Mouse (Mus musculus): Measurements from ENCODE around the gene St3gal3. TPM values are rescaled to one million over a fixed set of nuclear protein-coding genes. Genes with fewer than 3 reads are reported as not detected.

St3gal3 gene
- polyA plus RNA-seq, 1 experiment, result 71.2 TPM

- 71% methylated on average over 6 of the region's 6 CpGs for WGBS
- Histone ChIP-seq H3K27ac (ENCODE audit: insufficient read depth, low read length) (no peak overlapping the region), H3K27me3 (ENCODE audit: control insufficient read depth, insufficient read depth, low read length) (no peaks in the 10 kb centered on the region), H3K4me3 (replicated peaks; ENCODE audit: insufficient read depth, low read depth, low read length) (no peak overlapping the region), H3K4me1 (ENCODE audit: control insufficient read depth, insufficient read depth, low read length) (no peaks in the 10 kb centered on the region)
- no peak for DNase-seq
- no peak for TF ChIP-seq POLR2A (IDR thresholded peaks at IDR 0.05; ENCODE audit: borderline replicate concordance, insufficient read depth, low read length)
- TF ChIP-seq CTCF (IDR thresholded peaks at IDR 0.05; ENCODE audit: borderline replicate concordance, insufficient read depth, low read depth, low read length), result no peak
Observed at GRCm38 (mm10) chr4:118008433-118009033, 126.2 kb downstream of the St3gal3 start.

- DNase-seq, result no peak
- H3K4me3 ChIP-seq (replicated peaks; ENCODE audit: insufficient read depth, low read depth, low read length), result no peak overlapping the region
- WGBS, result 76% methylated on average over 10 of the region's 10 CpGs
- peaks cover 12% of the 10 kb centered on the region for H3K4me1 ChIP-seq (ENCODE audit: control insufficient read depth, insufficient read depth, low read length)
- TF ChIP-seq POLR2A (IDR thresholded peaks at IDR 0.05; ENCODE audit: borderline replicate concordance, insufficient read depth, low read length), result no peak
- TF ChIP-seq CTCF (IDR thresholded peaks at IDR 0.05; ENCODE audit: borderline replicate concordance, insufficient read depth, low read depth, low read length), result no peak
- H3K27me3 ChIP-seq (ENCODE audit: control insufficient read depth, insufficient read depth, low read length), result no peaks in the 10 kb centered on the region
- no peak overlapping the region for H3K27ac ChIP-seq (ENCODE audit: insufficient read depth, low read length)
Observed at GRCm38 (mm10) chr4:118001355-118001754, 133.4 kb downstream of the St3gal3 start.

GRCm38 (mm10) chr4:118000605-118001208 is 134.0 kb downstream of the St3gal3 start:
- H3K4me3 ChIP-seq (replicated peaks; ENCODE audit: insufficient read depth, low read depth, low read length), result no peak overlapping the region
- no peak for DNase-seq
- WGBS, result 70% methylated on average over 10 of the region's 10 CpGs
- H3K27me3 ChIP-seq (ENCODE audit: control insufficient read depth, insufficient read depth, low read length), result no peaks in the 10 kb centered on the region
- peaks cover 15% of the 10 kb centered on the region for H3K4me1 ChIP-seq (ENCODE audit: control insufficient read depth, insufficient read depth, low read length)
- TF ChIP-seq POLR2A (IDR thresholded peaks at IDR 0.05; ENCODE audit: borderline replicate concordance, insufficient read depth, low read length) (no peak), CTCF (IDR thresholded peaks at IDR 0.05; ENCODE audit: borderline replicate concordance, insufficient read depth, low read depth, low read length) (no peak)
- H3K27ac ChIP-seq (ENCODE audit: insufficient read depth, low read length), result no peak overlapping the region

- Histone ChIP-seq H3K27me3 (ENCODE audit: control insufficient read depth, insufficient read depth, low read length) (no peaks in the 10 kb centered on the region), H3K4me1 (ENCODE audit: control insufficient read depth, insufficient read depth, low read length) (peaks cover 18% of the 10 kb centered on the region)
- WGBS, result 86% methylated on average over 7 of the region's 7 CpGs
Observed at GRCm38 (mm10) chr4:117999951-118000350, 134.8 kb downstream of the St3gal3 start.

GRCm38 (mm10) chr4:117997381-117998269 is 137.1 kb downstream of the St3gal3 start:
- Histone ChIP-seq H3K4me3 (replicated peaks; ENCODE audit: insufficient read depth, low read depth, low read length) (no peak overlapping the region), H3K27ac (ENCODE audit: insufficient read depth, low read length) (no peak overlapping the region), H3K4me1 (ENCODE audit: control insufficient read depth, insufficient read depth, low read length) (peaks cover 20% of the 10 kb centered on the region), H3K27me3 (ENCODE audit: control insufficient read depth, insufficient read depth, low read length) (no peaks in the 10 kb centered on the region)
- DNase-seq, result peak; percentile 80 to 86
- 17% methylated on average over 20 of the region's 20 CpGs for WGBS
- TF ChIP-seq CTCF (IDR thresholded peaks at IDR 0.05; ENCODE audit: borderline replicate concordance, insufficient read depth, low read depth, low read length), result no peak
- TF ChIP-seq POLR2A (IDR thresholded peaks at IDR 0.05; ENCODE audit: borderline replicate concordance, insufficient read depth, low read length), result no peak

More at GRCm38 (mm10) chr4:117999951-118000350, 134.8 kb downstream of the St3gal3 start:
- Histone ChIP-seq H3K27ac (ENCODE audit: insufficient read depth, low read length) (no peak overlapping the region), H3K4me3 (replicated peaks; ENCODE audit: insufficient read depth, low read depth, low read length) (no peak overlapping the region)
- no peak for TF ChIP-seq CTCF (IDR thresholded peaks at IDR 0.05; ENCODE audit: borderline replicate concordance, insufficient read depth, low read depth, low read length)
- TF ChIP-seq POLR2A (IDR thresholded peaks at IDR 0.05; ENCODE audit: borderline replicate concordance, insufficient read depth, low read length), result no peak
- no peak for DNase-seq

- H3K27me3 ChIP-seq (ENCODE audit: control insufficient read depth, insufficient read depth, low read length), result no peaks in the 10 kb centered on the region
- WGBS, result 83% methylated on average over 5 of the region's 5 CpGs
- no peak for DNase-seq
- H3K4me1 ChIP-seq (ENCODE audit: control insufficient read depth, insufficient read depth, low read length), result peaks cover 26% of the 10 kb centered on the region
- H3K4me3 ChIP-seq (replicated peaks; ENCODE audit: insufficient read depth, low read depth, low read length), result no peak overlapping the region
- H3K27ac ChIP-seq (ENCODE audit: insufficient read depth, low read length), result no peak overlapping the region
- TF ChIP-seq POLR2A (IDR thresholded peaks at IDR 0.05; ENCODE audit: borderline replicate concordance, insufficient read depth, low read length), result no peak
- no peak for TF ChIP-seq CTCF (IDR thresholded peaks at IDR 0.05; ENCODE audit: borderline replicate concordance, insufficient read depth, low read depth, low read length)
Observed at GRCm38 (mm10) chr4:117996701-117997100, 138.0 kb downstream of the St3gal3 start.

GRCm38 (mm10) chr4:117995461-117995860 is 139.3 kb downstream of the St3gal3 start:
- no peak overlapping the region for H3K27ac ChIP-seq (ENCODE audit: insufficient read depth, low read length)
- WGBS, result 97% methylated on average over 1 of the region's 1 CpGs
- H3K27me3 ChIP-seq (ENCODE audit: control insufficient read depth, insufficient read depth, low read length), result no peaks in the 10 kb centered on the region
- TF ChIP-seq CTCF (IDR thresholded peaks at IDR 0.05; ENCODE audit: borderline replicate concordance, insufficient read depth, low read depth, low read length) (no peak), POLR2A (IDR thresholded peaks at IDR 0.05; ENCODE audit: borderline replicate concordance, insufficient read depth, low read length) (no peak)
- peaks cover 34% of the 10 kb centered on the region for H3K4me1 ChIP-seq (ENCODE audit: control insufficient read depth, insufficient read depth, low read length)
- no peak for DNase-seq
- no peak overlapping the region for H3K4me3 ChIP-seq (replicated peaks; ENCODE audit: insufficient read depth, low read depth, low read length)

Data from cerebellum, adult 2 months (tissue).